Mouse (Mus musculus) heart, adult 11 months (tissue): ENCODE measurements at regions not wholly inside any gene's neighbourhood (a gene's known extent, or its start where the extent isn't known, plus 50 kb on each side); places are given as distances from the start of the nearest gene placed in this dataset.
A peak's percentile ranks its signal among the peaks of the same experiment; 100 is the strongest.

Experiments used
- DNase-seq: peaks from one replicate; pipeline ENCODE4 v3.0.0; 2022

GRCm38 (mm10) chr6:88964071-88964470 lies 62.0 kb downstream of the Tpra1 start:
- DNase-seq, result no peak

- no peak for DNase-seq
These were observed 62.9 kb downstream of the Tpra1 start for GRCm38 (mm10) chr6:88964911-88965310.

GRCm38 (mm10) chr6:88965361-88966226 lies 63.5 kb downstream of the Tpra1 start:
- no peak for DNase-seq

DNA sequence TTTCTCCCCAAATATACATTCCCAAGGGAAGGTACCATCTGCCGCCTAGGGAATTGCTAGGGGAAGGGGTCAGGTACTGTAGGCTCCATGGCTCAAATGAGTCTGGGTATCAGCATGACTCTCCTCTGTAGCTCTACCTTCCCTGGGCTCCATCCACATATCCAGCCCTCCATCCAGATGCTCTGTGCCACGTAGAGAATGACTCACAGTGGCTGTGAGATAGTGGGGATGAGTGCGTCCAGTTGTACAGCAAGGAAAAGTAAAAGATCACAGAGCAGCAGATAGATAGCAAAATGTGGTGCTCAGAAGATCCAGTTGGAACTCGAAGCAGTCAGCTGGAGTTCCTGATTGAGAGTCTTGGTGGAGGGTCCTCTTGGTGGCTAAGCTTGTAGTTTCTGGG lies 64.5 kb downstream of the Tpra1 start:
- no peak for DNase-seq

- no peak for DNase-seq
These were observed 66.8 kb downstream of the Tpra1 start for GRCm38 (mm10) chr6:88968842-88969241.

DNA sequence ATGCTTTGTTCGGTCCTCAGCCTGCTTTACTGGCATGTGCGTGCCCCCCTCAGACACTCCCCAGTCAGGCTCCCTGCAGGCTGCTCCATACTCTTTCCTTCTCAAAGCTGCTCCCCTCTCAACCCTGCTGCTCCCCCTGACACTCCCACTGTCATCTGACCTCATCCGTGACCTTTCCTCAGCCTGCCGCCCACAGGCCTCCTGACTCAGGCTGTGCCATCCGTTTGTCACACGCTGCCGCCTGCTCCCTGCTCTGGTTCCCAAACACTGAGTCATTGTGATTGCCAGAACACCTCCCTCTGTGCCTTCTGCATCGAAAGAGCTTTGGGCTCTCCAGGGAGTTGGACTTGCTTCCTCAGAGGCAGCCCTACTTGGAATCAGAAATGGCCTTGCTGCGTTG lies 69.7 kb downstream of the Tpra1 start:
- DNase-seq, result no peak

DNA sequence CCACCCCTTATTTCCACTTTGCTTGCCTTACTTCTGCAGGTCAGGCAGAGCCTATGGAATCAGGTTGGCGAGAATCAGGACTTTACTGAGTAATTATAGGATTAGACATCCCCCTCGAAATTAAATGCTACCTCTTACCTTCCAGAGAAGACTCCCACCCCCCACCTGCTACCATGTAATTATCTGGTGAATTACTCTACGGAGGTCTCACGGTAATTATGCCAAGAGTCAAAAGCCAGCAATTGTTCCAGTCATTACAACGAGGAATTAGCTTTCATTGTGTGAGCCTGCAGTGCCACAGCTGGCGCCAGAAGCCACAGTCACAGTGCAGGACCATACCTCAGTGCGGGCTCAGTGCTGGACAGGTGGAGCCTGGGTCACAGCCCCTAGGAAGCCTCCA lies 72.4 kb downstream of the Tpra1 start:
- no peak for DNase-seq

DNA sequence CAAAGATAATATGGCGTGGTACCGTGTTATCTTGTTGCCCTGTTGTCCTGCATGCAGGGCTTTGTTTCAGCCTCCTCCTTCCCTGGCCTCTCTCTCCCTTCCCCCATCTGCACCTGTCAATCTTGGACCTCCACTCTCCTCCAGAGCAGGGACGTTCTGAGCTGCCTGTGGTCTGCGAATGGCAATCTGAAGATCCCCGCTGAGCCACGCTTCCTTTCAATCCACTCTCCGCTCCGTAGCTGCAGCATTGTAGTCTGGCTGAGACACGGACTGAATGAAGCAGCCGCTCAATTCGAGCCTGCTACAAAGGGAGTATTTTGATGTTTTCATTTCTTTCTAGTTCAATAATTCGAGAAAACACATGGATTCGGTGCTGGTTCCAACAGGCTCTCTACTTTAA lies 74.5 kb downstream of the Tpra1 start:
- no peak for DNase-seq

GRCm38 (mm10) chr6:88976994-88977393 lies 74.9 kb downstream of the Tpra1 start:
- DNase-seq, result no peak

DNA sequence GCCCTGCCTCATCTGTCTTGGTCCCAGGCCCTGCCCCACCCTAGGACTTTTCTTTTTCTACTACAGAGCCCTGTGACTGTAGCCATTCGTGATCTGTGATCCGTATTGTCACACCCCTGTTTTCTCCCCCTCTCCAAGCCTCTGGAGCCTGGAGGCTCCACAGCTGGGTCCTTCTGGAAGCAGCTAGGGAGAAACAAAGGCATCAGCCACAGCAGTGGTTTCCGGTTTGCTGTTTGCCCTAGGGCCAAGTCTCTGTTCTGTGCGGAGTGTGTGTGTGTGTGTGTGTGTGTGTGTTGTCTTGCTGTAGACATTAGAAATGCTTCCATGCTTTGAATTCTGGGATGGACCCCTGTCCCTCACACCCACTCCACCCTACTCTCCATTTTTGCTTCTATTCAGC lies 76.9 kb downstream of the Tpra1 start:
- DNase-seq, result peak; percentile 91

DNA sequence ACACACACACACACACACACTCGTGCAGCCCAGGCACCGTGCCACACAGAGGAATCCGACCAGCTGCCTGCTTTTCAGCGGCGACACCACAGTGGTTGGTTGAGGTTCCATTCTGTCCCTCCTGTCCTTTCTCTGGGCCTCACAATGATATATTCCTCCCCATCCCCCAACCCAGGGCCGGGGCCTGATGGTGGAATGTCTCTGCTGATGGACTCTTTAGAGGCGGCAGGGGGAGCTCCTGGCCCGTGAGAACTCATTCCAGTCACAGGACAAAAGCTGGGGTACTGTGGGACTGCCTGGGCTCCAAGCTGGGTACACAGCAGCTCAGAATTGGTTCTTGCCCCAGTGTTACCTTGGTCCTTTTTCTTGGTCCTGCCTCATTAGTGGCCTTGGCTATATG lies 78.1 kb downstream of the Tpra1 start:
- no peak for DNase-seq

DNA sequence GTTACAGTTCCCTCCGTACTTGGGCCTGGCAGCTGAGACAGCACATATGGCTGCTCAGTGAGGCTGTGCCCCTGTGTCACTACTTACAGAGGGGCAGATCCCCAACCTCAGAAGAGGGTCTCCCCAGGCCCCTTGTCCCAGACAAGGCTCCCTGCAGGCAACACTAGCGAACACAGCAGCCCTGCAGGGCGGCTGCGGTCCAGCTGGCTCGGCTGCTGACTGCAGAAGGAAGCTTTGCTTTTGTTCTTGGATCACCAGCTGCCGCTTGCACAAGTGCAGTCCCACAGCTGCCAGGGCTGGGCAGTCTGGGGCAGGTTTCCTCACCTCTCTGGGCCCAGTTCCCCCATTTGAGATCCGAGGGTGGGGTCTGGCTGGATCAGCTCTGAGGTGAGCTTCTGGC lies 79.5 kb downstream of the Tpra1 start:
- DNase-seq, result no peak

DNA sequence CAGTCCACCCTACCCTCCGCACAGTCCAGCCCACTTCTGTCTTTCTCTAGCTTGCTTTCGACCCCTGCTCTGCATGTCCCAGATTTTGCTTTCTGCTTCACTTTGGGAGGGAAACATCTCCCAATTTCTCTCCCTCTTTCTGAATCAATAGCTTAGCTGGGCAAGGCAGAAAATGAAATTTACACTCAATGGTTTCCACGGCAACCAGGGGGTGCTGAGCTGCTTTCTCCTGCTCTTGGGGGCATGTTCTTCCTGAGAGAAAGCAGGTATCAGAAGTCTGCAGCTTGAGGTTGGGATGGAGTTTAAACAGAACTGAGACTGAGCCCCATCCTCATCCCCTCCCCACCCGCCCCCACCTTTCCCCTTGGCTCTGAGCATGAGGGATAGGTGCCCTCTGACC lies 82.1 kb downstream of the Tpra1 start:
- no peak for DNase-seq

- no peak for DNase-seq
These were observed 82.8 kb downstream of the Tpra1 start for GRCm38 (mm10) chr6:88984863-88985262.

DNA sequence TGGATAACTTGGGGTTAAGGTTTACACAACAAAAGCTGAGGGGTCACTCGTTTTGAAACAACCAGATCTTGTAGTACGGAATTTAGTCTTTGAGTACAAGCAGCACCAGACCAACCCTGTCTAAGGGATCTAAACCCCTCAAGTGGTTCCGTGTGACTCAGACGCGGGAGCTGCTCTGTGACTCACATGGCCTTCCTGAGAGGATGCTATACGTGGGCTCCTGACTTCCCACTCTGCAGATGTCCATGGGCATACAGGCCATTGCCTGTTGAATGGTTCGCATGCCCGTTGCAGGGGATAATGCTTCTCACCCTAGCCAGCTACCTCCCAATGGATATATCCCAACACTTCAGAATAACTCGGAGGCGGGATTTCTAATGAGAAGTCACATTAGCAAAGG lies 86.5 kb downstream of the Tpra1 start:
- DNase-seq, result no peak

DNA sequence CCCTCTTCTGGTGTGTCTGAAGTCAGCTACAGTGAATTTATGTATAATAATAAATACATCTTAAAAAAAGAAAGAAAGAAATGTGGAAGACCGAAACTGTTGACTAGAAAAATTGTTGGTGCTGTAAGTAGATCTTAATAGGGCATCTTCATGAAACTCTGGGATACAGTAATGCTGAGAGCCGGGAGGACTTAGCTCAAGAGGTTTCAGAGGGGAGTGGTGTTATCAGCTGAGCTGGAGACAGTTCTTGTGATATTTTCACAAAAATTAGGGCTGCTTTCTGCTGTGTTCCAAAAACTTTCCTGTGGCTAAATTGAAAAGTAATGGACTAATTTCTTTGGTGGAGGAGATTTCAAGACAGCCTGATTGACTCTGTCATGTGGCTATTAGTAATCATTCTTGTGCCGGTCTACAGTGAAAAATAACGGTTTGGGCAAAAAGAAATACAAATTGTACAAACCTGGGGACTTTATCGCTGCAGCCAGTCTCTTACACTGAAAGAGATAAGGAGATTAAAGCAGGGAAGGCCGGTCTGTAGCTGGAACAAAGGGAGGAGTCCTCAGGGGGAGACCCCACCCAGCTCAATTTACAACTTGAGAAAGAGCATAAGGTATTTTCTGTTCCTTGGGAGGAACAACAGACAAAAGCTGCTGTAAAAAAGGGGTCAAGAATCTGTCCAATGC lies 87.7 kb downstream of the Tpra1 start:
- no peak for DNase-seq

DNA sequence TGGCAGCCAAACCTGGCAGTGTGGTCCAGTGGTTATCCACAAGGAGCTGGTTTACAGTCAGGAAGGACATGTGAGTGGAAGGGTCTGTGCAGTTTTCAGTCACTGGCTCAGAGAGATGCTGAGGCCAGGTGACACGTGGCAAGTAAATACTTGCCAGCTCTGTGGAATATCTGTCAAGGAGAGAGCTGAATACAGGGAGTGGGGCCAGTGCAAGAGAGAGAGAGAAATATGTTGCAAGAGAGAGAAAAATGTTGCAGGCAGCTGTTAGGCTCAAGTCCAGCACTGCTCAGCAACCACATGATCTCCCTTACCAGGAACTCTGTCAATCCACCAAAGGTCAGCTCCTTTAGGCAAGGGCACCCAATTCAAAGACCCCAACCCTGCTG lies 88.2 kb downstream of the Tpra1 start:
- DNase-seq, result peak; percentile 93

- no peak for DNase-seq
These were observed 93.0 kb downstream of the Tpra1 start for GRCm38 (mm10) chr6:88995077-88995476.

DNA sequence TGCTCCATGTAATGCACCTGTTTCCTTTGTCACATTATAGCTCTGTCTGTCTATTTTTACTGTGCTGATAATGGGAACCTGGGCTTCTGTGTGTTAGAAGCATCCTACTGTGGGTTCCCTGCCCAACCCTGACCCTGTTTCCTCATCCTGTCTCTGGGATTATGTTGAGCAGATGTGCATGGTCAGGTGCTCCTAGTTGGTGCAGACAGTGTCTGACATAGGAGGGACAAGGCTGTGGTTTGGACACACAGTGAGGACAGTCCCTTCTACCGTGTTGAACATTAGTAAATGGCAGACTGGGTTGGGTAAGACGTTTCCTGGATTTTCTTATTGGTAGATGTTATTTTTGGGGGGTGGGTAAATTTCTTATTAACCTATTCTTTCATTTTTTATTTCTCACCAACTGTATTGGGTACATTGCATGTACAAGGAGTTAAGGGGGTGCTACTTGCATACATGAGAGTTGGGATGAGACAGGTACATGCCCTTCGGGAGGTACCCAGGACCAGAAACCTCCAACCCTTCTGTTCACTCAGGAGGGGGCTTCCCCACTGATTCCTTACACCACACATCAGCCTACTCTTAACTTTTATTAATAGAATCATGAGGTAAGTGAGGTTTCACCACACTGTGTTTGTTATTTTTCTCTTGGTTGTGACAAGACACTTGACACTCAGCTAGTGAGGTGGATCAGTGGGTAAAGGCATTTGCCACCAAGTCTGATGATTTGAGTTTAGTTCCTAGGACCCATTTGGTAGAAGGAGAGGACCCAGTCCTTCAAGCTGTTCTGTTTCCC lies 97.1 kb downstream of the Tpra1 start:
- no peak for DNase-seq

DNA sequence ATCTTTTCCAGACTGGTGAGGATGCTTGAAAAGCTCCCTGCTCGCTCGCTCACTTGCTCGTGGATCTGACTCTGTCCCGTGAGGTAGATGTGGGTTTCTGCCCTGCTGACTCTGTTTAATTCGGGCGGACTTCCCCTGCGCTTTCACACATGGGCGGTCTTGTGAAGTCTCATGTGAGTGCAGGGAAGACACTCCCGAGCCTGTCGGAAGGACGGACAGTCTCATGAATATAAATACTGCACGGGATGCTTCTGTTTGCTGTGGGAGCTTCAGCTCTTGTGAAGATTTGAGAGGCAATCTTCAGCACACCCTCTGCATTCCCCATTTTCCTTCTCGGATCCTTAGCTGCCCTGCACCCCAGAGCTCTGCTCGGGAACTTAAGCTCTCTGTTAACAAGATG lies 98.3 kb downstream of the Tpra1 start:
- peak; percentile 90 for DNase-seq

DNA sequence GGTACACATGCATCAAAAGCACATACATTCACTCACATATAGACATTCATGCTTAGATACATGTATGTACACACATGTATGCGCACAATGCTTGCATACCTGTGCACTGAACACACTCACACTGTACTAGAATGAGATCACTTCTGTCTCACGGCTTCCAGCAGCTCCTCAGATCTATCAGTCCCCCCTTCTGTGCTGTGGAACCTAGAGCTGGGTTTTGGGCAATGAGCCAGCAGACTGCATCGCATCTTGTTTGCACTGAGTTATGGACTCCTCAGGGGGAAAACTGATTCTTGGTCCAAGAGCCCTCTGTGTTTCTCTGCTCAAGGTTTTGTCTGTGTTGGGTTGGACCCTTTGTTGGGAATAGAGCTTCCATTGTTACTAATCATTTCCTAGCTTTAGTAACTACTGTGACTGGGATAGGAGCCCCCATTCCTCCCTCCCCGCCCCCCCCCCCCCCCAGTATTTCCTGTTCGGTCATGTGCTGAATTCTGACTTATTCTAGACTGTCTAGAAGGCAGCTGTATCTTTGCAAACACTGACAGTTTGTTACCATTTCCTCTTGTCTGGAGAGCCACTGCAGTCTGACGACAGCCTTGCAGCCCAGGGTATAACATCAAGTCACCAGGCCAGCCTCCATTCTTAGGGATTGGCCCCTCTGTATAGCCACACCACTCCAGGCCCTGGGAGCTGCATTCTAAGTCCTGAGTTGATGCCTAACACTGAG lies 101.3 kb downstream of the Tpra1 start:
- DNase-seq, result no peak

GRCm38 (mm10) chr6:89005094-89005493 lies 103.0 kb downstream of the Tpra1 start:
- DNase-seq, result no peak

DNA sequence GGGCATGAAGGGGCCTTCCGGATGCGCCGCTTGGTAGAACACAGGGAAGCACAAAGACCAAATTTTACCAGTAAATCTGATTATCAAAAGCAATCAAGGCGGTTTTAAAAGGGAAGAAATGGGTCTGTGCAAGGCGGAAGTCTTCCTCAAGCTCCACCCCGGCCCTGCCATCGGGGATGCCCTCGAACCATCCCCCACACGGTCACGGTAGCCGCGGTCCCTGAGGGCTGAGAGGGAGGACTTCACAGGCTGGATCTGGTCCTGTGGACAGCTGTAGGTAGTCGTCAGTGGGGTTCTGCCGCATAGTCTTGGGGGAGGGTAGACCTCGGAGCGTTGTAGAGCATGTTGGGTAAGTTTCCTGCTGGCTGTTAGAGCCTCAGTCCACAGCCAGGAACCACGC lies 104.9 kb downstream of the Tpra1 start:
- DNase-seq, result peak; percentile 87
